22 mouse cellular contexts compared by ENCODE assay signal in the genomic region with DNA sequence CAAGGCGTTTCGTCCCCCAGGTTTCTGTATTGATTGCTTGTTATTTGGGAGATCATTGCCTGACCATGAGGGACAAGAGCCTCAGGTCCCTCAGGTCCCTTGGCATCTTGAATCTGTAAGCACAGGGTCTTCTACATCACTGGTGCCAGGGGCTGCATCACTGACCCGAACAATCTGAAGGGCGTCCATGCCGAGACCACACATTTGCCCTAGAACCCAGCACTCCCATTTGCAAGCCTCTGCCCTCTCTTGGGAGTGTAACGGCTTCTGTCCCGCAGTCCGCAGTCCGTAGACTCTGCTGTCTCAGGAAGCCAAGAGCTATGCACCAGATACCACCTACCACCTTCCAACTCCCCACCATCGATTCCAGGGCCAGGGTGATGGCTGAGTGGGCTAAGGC. TPM values are rescaled to one million over a fixed set of nuclear protein-coding genes. Genes with fewer than 3 reads are reported as not detected.
"Had no signal": no experiment of that assay in that cellular context is flagged by ENCODE, and none has a peak within 500 bp of the region (broad histone marks: within the 10 kb centered on the region; RNA-seq: fewer than 3 reads in every experiment).

No protein-coding gene starts in this region.

- DNase-seq: kidney, postnatal 14 days; left cerebral cortex, postnatal 4 days; lung, embryonic 14.5 days; retina, postnatal 1 day; right cerebral cortex, postnatal 25 days; thymus, adult 2 months had no signal

- H3K9me3 ChIP-seq: kidney, embryonic 15.5 days; limb, embryonic 12.5 days; limb, embryonic 15.5 days; midbrain, embryonic 12.5 days; midbrain, embryonic 15.5 days; neural tube, embryonic 13.5 days; stomach, embryonic 15.5 days had no signal

- H3K36me3 ChIP-seq: midbrain, embryonic 12.5 days; midbrain, embryonic 15.5 days; neural tube, embryonic 13.5 days had no signal

- H3K4me2 ChIP-seq: kidney, embryonic 15.5 days; limb, embryonic 15.5 days; liver, embryonic 11.5 days; lung, embryonic 14.5 days; midbrain, embryonic 12.5 days; midbrain, embryonic 15.5 days; neural tube, embryonic 13.5 days; stomach, embryonic 15.5 days had no signal

- H3K27me3 ChIP-seq: kidney, embryonic 15.5 days; limb, embryonic 12.5 days; limb, embryonic 15.5 days; midbrain, embryonic 15.5 days; neural tube, embryonic 13.5 days; stomach, embryonic 15.5 days had no signal

- ATAC-seq: liver, postnatal 0 days; lung, postnatal 0 days; midbrain, embryonic 15.5 days had no signal

- H3K4me3 ChIP-seq: kidney, embryonic 15.5 days; limb, embryonic 12.5 days; limb, embryonic 15.5 days; midbrain, embryonic 12.5 days; midbrain, embryonic 15.5 days; myocyte; neural tube, embryonic 13.5 days; stomach, embryonic 15.5 days had no signal

- H3K9ac ChIP-seq: kidney, embryonic 15.5 days; limb, embryonic 12.5 days; limb, embryonic 15.5 days; liver, embryonic 14.5 days; liver, postnatal 0 days; lung, embryonic 14.5 days; midbrain, embryonic 12.5 days; midbrain, embryonic 15.5 days; stomach, embryonic 15.5 days had no signal

- H3K27ac ChIP-seq: limb, embryonic 15.5 days; liver, embryonic 14.5 days; macrophage; midbrain, embryonic 15.5 days had no signal

RNA-seq across cellular contexts. Expression of a gene that starts 26.5 kb away (rescaled TPM):
- total RNA-seq: megakaryocyte, adult 5-6 weeks; monocyte, adult 5-6 weeks; neutrophil, adult 5-6 weeks had no signal
- polyA plus RNA-seq: liver, embryonic 14.5 days; liver, postnatal 0 days; lung, embryonic 14.5 days; macrophage had no signal
